Mouse (Mus musculus): ENCODE results near the gene Lsp1. TPM values are rescaled to one million over a fixed set of nuclear protein-coding genes. Genes with fewer than 3 reads are reported as not detected.
A peak's percentile ranks its signal among the peaks of the same experiment; 100 is the strongest.

Gene Lsp1
- polyA plus RNA-seq, 1 experiment from 2014 or later: 18.4 TPM

DNA sequence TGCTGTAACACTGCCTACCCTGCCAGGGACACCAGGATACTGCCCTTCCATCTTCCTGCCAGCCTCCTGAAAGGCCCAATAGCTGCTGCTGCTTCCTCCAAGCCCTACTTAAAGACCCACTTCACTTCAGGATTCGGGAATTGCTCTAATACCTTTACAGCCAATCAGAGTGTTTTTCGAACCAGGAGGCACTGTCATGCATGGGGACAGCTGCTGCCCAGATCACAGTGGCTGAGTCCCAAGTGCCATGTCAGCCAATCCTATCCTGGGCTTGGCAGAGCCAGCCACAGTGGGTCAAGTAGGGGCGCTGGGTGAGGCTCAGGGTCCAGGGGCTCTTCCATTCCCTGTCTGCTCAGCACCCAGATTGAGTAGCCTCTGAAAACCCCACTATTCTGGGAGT is 35.5 kb downstream of the Lsp1 start:
- H3K27me3 ChIP-seq (replicated peaks): 0 out of 2 replicates have a peak, but pooled peaks cover 2% of the 10 kb centered on the region
- no peaks in the 10 kb centered on the region for H3K4me1 ChIP-seq
- no peak overlapping the region for H3K27ac ChIP-seq
- H3K4me2 ChIP-seq (replicated peaks): no peak overlapping the region
- H3K36me3 ChIP-seq: no peaks in the 10 kb centered on the region
- no peaks in the 10 kb centered on the region for H3K9me3 ChIP-seq
- no peak overlapping the region for H3K4me3 ChIP-seq
- no peak for ATAC-seq (ENCODE audit: low FRiP score, low read depth)
- WGBS: 81% methylated on average over 3 of the region's 3 CpGs
- H3K9ac ChIP-seq: no peak overlapping the region

DNA sequence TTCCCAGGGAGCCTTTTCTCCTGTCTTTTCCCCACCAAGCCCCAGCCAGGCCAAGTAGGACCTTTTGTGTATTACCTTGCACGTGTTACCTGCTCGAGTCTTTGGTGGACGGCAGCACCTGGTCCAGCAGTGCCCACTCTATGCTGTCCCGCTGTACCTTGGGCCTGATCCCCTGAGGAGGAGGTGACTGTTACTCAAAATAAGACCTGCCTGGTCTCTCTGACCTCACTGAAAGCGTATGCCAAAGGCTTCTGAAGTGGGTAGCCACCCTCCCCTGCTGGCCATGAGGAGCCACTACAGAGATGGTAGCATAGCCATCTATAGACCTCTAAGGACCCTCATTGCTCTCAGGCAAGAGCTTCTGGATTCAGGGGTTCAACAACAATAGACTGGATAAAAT is 36.2 kb downstream of the Lsp1 start:
- Histone ChIP-seq H3K27ac (no peak overlapping the region), H3K4me1 (no peaks in the 10 kb centered on the region), H3K9me3 (no peaks in the 10 kb centered on the region), H3K36me3 (no peaks in the 10 kb centered on the region), H3K4me3 (no peak overlapping the region), H3K27me3 (replicated peaks) (0 out of 2 replicates have a peak, but pooled peaks cover 2% of the 10 kb centered on the region), H3K4me2 (replicated peaks) (no peak overlapping the region), H3K9ac (no peak overlapping the region)
- no peak for ATAC-seq (ENCODE audit: low FRiP score, low read depth)
- WGBS: 80% methylated on average over 5 of the region's 5 CpGs

DNA sequence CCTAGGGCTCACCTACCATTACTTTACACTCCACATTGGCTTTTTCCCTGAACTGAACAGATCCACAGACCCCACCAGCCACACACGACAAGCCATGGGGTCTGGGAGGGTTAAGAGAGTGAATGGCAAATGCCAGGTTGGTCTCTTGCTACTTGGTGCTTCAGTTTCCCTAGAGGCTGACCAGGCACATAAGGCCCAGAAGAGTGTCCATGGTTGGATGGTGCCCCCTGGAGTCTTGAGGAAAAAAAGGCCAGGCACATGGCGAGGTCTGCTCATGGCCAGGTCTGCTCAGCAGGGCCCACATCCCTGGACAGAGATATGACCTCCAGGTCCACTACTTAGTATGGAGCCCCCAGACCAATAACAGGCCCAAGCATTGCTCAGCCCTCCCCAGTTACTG is 37.2 kb downstream of the Lsp1 start:
- WGBS: 100% methylated on average over 2 of the region's 2 CpGs
- no peak overlapping the region for H3K4me2 ChIP-seq (replicated peaks)
- no peak overlapping the region for H3K4me3 ChIP-seq
- H3K27ac ChIP-seq: no peak overlapping the region
- no peak overlapping the region for H3K9ac ChIP-seq
- no peaks in the 10 kb centered on the region for H3K27me3 ChIP-seq (replicated peaks)
- no peaks in the 10 kb centered on the region for H3K36me3 ChIP-seq
- no peak for ATAC-seq (ENCODE audit: low FRiP score, low read depth)
- H3K9me3 ChIP-seq: no peaks in the 10 kb centered on the region
- no peaks in the 10 kb centered on the region for H3K4me1 ChIP-seq

DNA sequence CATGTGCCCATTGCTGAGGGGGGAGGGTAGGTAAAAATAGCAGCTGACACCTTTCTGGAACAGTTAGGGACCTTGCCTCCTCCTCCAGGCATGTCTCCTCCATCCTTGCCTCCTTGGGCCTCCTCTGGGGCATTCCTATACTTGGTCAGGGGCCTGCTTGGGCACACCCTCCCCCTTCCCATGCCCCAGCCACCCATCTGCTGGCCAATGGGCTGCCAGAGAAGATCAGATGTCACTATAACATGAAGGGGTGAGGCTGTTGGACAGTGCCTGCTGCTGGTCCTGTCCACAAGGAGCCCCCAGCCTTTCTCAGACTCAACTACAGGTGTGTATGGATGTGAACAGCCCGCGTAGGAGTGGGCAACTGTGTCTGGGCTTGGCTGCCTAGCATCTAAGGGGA is 38.0 kb downstream of the Lsp1 start, which contains the start of gene Tnnt3:
Gene Tnnt3, plus strand, starts transcription at position 262 of the 400 bp plus-strand sequence.
- Histone ChIP-seq H3K27me3 (replicated peaks) (no peaks in the 10 kb centered on the region), H3K4me2 (replicated peaks) (no peak within 1 kb of the TSS), H3K9ac (no peak within 1 kb of the TSS), H3K4me3 (no peak within 1 kb of the TSS), H3K4me1 (no peaks in the 10 kb centered on the region), H3K27ac (no peak within 1 kb of the TSS), H3K36me3 (no peaks in the 10 kb centered on the region), H3K9me3 (no peaks in the 10 kb centered on the region)
- no peak for ATAC-seq (ENCODE audit: low FRiP score, low read depth)
- 85% methylated on average over 2 of the region's 2 CpGs for WGBS

DNA sequence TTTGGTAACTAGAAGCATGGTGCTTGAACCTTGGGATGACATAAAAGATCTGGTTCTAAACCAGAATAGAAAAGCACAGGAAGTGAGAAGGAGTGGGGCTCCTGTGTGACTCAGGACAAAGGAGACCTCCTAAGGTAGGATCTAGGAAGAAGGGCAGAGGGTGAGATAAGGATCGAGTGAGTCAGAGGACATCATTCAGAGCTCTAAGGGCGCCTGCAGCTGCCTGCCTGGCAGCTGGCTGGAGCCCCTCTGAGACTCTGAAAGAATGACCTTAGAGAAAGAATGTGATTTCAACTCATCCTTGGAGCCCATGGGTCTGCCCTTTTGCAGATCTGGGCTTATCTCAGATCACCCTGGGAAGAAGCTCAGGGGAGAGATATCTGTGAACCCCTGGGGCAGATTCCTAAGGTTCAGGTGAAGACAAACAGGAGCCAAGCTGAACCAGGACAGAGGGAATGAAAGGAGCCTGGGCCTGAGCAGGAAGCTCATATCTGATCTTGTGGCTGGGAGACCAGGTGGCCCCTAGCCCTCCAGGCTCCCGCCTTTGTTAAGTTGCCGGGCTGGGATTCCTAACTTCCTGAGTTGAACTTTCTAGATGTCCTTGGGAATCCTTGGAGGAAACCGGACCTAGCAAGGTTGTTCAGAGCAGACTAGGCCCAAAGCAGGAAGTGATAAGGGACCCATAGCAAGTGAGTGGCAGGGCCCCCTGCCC is 38.6 kb downstream of the Lsp1 start:
- no peak for ATAC-seq (ENCODE audit: low FRiP score, low read depth)
- Histone ChIP-seq H3K4me1 (no peaks in the 10 kb centered on the region), H3K36me3 (no peaks in the 10 kb centered on the region), H3K4me3 (no peak overlapping the region), H3K4me2 (replicated peaks) (no peak overlapping the region), H3K9ac (no peak overlapping the region), H3K27me3 (replicated peaks) (peaks cover 4% of the 10 kb centered on the region; the same call in 1 of the 2 replicates), H3K27ac (no peak overlapping the region), H3K9me3 (no peaks in the 10 kb centered on the region)
- 80% methylated on average over 5 of the region's 5 CpGs for WGBS

DNA sequence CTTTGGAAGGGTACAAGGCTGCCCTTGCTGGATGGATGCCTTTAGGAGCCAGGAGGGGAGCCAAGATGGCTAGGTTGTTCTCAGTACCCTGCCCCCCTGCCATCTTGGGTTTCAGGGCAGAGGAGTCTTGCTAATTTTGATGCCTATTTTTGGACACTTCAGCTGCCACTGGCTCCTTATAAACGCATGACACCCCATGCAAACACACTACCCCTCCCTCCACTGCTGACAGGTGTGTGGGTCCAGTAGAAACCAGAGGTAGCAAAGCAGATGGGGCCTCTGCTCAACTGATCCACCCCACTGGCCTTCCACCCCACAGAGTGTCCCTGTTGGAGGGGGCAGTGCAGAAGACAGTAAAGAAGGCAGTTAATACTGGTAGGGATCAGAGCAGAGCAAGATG is 39.4 kb downstream of the Lsp1 start:
- no peak overlapping the region for H3K9ac ChIP-seq
- H3K4me3 ChIP-seq: no peak overlapping the region
- H3K9me3 ChIP-seq: no peaks in the 10 kb centered on the region
- H3K36me3 ChIP-seq: no peaks in the 10 kb centered on the region
- H3K4me2 ChIP-seq (replicated peaks): no peak overlapping the region
- H3K27ac ChIP-seq: no peak overlapping the region
- peaks cover 5% of the 10 kb centered on the region; the same call in 1 of the 2 replicates for H3K27me3 ChIP-seq (replicated peaks)
- H3K4me1 ChIP-seq: no peaks in the 10 kb centered on the region
- WGBS: 88% methylated on average over 1 of the region's 1 CpGs
- ATAC-seq (ENCODE audit: low FRiP score, low read depth): no peak

DNA sequence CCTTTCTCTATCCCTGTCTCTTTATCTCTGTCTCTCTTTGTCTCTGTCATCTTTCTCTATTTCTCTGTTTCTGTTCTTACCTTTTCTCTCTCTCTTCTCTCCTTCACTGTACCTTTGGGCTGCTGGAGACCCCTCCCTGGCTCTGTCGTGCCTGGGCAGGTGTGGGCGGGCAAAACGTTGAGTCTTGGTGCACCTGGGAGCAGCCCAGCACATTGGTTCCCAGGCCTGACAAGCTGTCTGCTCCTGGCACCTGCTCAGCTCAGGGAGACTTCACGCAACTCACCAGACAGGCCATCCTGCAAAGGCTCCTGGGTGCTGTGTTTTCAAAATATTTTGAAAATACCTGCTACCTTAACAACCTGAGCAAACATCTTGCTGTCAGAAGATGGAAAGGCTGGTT is 42.6 kb downstream of the Lsp1 start:
- peaks cover 28% of the 10 kb centered on the region for H3K27me3 ChIP-seq (replicated peaks)
- H3K4me1 ChIP-seq: peaks cover 18% of the 10 kb centered on the region
- H3K27ac ChIP-seq: no peak overlapping the region
- H3K9me3 ChIP-seq: no peaks in the 10 kb centered on the region
- no peak overlapping the region for H3K9ac ChIP-seq
- WGBS: 88% methylated on average over 4 of the region's 4 CpGs
- ATAC-seq (ENCODE audit: low FRiP score, low read depth): no peak
- no peak overlapping the region for H3K4me3 ChIP-seq
- H3K4me2 ChIP-seq (replicated peaks): no peak overlapping the region
- H3K36me3 ChIP-seq: no peaks in the 10 kb centered on the region

DNA sequence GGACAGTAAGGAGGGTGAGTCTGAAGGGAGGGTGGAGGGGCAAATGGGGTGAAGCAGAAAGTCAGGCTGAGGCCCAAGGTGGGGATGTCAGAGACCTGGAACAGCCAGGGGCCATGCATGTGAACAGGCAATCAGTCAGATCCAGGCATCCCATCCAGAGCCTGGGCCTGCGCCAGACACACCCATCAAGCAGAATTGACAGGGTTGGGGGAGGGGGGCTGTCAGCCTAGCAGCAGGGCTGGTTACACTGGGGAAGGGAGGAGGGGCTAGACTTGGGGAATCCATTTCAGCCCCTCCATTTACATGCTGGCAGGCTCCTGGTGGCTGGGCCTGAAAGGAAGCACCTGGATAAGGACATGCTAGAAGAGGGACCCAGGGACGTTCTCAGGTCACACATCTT is 45.3 kb downstream of the Lsp1 start:
- 21% methylated on average over 2 of the region's 2 CpGs for WGBS
- Histone ChIP-seq H3K9ac (no peak overlapping the region), H3K27ac (no peak overlapping the region)

DNA sequence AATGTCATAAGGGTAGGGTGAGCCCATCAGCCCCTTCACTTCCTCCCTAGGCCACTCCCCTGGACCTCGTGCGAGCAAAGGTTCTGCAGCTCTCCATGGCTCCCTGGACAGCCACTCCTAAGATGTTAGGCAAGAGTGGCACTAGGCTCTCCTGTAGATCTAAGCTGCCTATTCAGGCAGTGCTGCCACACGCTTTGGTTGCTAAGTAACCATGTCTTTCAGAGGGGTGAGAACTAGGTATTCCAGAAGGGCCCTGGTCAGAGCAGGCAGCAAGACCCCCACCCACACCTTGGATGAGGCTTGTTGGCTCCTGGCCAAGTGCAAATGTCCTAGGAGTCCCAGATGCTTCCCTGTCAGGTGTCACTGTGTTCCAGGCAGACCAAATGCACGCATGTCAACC is 45.9 kb downstream of the Lsp1 start:
- H3K36me3 ChIP-seq: no peaks in the 10 kb centered on the region
- no peak overlapping the region for H3K9ac ChIP-seq
- H3K27me3 ChIP-seq (replicated peaks): peaks cover 38% of the 10 kb centered on the region
- WGBS: 34% methylated on average over 4 of the region's 4 CpGs
- peaks cover 34% of the 10 kb centered on the region for H3K4me1 ChIP-seq
- H3K4me2 ChIP-seq (replicated peaks): no peak overlapping the region
- H3K27ac ChIP-seq: peak overlapping the region; percentile 7; the same call in 1 of the 2 replicates
- ATAC-seq (ENCODE audit: low FRiP score, low read depth): 0 out of 2 replicates have a peak, but pooled peaks have one; percentile 39
- no peak overlapping the region for H3K4me3 ChIP-seq
- H3K9me3 ChIP-seq: no peaks in the 10 kb centered on the region

More for the DNA sequence above, 45.3 kb downstream of the Lsp1 start:
- Histone ChIP-seq H3K4me3 (no peak overlapping the region), H3K4me2 (replicated peaks) (no peak overlapping the region), H3K4me1 (peaks cover 33% of the 10 kb centered on the region), H3K9me3 (no peaks in the 10 kb centered on the region), H3K36me3 (no peaks in the 10 kb centered on the region), H3K27me3 (replicated peaks) (peaks cover 34% of the 10 kb centered on the region)
- peak; percentile 60 for ATAC-seq (ENCODE audit: low FRiP score, low read depth)

DNA sequence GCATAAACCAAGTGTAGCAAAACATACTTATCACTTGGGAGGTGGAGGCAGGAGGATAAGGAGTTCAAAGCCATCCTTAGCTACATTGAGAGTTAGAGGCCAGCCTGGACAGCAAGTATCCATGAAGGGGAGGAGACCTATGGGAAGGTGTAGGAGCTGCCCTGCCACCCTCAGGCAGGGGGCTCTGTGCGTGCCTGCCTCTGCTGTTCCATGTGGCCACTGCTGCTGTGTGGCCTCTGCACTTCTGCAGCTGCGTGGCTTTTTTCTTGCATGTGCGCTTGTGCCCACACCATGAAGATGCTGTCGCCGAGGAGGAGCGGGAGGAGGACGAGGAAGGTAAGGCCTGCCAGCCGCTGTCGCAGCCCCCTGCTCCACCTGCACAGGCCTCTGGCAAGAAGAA is 46.8 kb downstream of the Lsp1 start:
- Histone ChIP-seq H3K9me3 (no peaks in the 10 kb centered on the region), H3K27ac (no peak overlapping the region), H3K4me1 (peaks cover 34% of the 10 kb centered on the region), H3K36me3 (no peaks in the 10 kb centered on the region), H3K4me2 (replicated peaks) (no peak overlapping the region), H3K4me3 (no peak overlapping the region), H3K9ac (no peak overlapping the region), H3K27me3 (replicated peaks) (peaks cover 38% of the 10 kb centered on the region)
- 94% methylated on average over 9 of the region's 9 CpGs for WGBS
- no peak for ATAC-seq (ENCODE audit: low FRiP score, low read depth)

DNA sequence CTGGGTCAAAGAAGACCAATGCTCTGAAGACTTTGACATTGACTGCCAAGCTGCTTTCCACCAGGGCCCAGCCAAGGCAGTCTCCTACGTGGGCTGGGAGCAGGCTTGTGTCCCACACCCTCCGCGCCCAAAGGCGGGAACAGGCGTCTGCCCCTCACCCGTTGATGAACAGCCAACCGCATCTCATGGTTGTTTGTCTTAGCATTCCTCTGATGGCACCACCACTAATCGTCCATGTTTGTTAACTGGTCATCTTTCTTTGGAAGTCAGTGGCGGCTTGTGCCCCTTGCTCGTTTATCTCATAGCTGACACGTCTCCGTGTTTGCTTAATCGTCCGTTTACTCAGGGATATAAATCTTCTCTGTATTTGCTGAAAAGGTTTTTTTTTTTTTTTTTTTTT is 48.9 kb downstream of the Lsp1 start:
- H3K9ac ChIP-seq: no peak overlapping the region
- H3K27me3 ChIP-seq (replicated peaks): peaks cover 46% of the 10 kb centered on the region
- no peak overlapping the region for H3K4me3 ChIP-seq
- peak overlapping the region; percentile 31 for H3K4me2 ChIP-seq (replicated peaks)
- H3K36me3 ChIP-seq: no peaks in the 10 kb centered on the region
- WGBS: 5% methylated on average over 14 of the region's 14 CpGs
- H3K4me1 ChIP-seq: peaks cover 34% of the 10 kb centered on the region
- no peaks in the 10 kb centered on the region for H3K9me3 ChIP-seq
- H3K27ac ChIP-seq: no peak overlapping the region
- peak; percentile 46; the same call in 1 of the 2 replicates for ATAC-seq (ENCODE audit: low FRiP score, low read depth)

DNA sequence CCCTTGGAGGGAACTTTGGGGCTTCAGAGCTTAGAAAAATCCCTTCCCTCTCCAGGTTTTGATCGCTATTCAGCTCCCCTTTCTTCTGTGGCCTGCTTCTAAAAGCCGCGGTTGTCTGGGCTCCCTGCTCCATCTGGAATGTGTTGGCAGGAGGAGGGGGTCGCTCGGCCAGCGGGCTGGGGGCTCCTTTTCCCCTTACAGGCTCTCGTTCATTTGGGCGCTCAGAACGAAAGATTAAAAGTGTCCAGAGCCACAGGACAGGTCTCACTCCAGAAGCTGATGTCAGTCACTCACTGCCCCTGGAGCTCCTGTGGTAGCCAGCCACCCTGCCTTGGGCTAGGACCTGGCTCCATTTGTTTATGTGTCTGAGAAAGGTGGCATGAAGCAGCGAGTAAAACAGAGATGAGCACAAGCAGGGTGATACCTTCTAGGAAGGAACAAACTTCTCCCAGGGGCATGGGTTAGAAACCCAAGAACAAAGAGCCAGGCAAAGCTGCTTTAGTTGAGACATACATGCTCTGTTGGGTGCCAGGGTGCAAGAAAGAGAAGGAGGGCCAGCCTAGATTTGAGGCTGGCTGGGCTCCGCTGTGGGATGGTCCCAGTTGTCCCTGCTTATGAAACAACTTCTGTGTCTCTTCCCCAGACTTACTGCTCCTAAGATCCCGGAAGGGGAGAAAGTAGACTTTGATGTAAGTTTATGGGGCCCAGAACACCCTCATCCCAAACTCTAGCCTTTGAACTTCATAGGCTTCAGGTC is 49.6 kb downstream of the Lsp1 start:
- H3K4me2 ChIP-seq (replicated peaks): peak overlapping the region; percentile 31
- no peaks in the 10 kb centered on the region for H3K36me3 ChIP-seq
- no peak overlapping the region for H3K9ac ChIP-seq
- no peak overlapping the region for H3K4me3 ChIP-seq
- no peaks in the 10 kb centered on the region for H3K9me3 ChIP-seq
- peaks cover 44% of the 10 kb centered on the region for H3K27me3 ChIP-seq (replicated peaks)
- H3K27ac ChIP-seq: peak overlapping the region; percentile 59; the same call in 1 of the 2 replicates
- ATAC-seq (ENCODE audit: low FRiP score, low read depth): peak; percentile 55; the same call in 1 of the 2 replicates
- H3K4me1 ChIP-seq: peaks cover 34% of the 10 kb centered on the region
- 7% methylated on average over 12 of the region's 12 CpGs for WGBS

Measured in neural tube, embryonic 12.5 days (tissue).